Mouse (Mus musculus) lung, adult 2 months (tissue): ENCODE measurements around the gene Lrsam1.

Experiments used
- CTCF ChIP-seq: fragments of 200-500 bp; IDR thresholded peaks from 2 replicates; pipeline ENCODE4 v1.5.1; 2011; ENCODE audit warnings: mild to moderate bottlenecking, low read length, control low read depth; ENCODE audit not compliant: insufficient read depth
- POLR2A ChIP-seq: fragments of 200-500 bp; IDR thresholded peaks from 2 replicates; pipeline ENCODE4 v1.6.1; 2011; ENCODE audit warnings: low read depth, mild to moderate bottlenecking, control low read depth, low read length, borderline replicate concordance; ENCODE audit errors: extremely low read depth

GRCm38 (mm10) chr2:32904637-32905036 is 56.8 kb downstream of the Lrsam1 start:
- TF ChIP-seq POLR2A = no peak
- TF ChIP-seq CTCF = no peak
